Mouse (Mus musculus) Patski (cell line): ENCODE data around the gene Tmem260. TPM values are rescaled to one million over a fixed set of nuclear protein-coding genes. Genes with fewer than 3 reads are reported as not detected.

Source experiments
- ATAC-seq: fragments of 100-300 bp; one replicate; pipeline ENCODE4 v1.8.0; 2021
- CTCF ChIA-PET: fragments of 350-600 bp; sonication (Branson Sonifier 250); formaldehyde crosslinking; loops from one replicate; lab custom pipeline; 2022; ENCODE audit warnings: inconsistent platforms; lab: Charles Lee
- POLR2A ChIA-PET: fragments of 350-600 bp; sonication (Branson Sonifier 250); formaldehyde crosslinking; loops from one replicate; lab custom pipeline; 2022; ENCODE audit warnings: antibody characterized with exemption, inconsistent platforms; lab: Charles Lee
- DNase-seq: peaks from one replicate; pipeline ENCODE4 v3.0.0-alpha.2; 2011; ENCODE audit warnings: low read depth, low spot score
- H3K27me3 ChIP-seq: fragments of 371-371 bp; one replicate; pipeline ENCODE4 v1.5.1; 2021
- CTCF ChIP-seq: fragments of 100-300 bp; IDR thresholded peaks from one replicate; pipeline ENCODE4 v1.5.1; 2021
- in situ Hi-C: fragments of 300-500 bp; cut with MboI; formaldehyde crosslinking; loops from 3 replicates; pipeline ENCODE4 v1.11.1; 2018; ENCODE audit warnings: low pct_unique_long_range_greater_than_20kb, mixed read lengths
- polyA plus RNA-seq: library from polyadenylated mRNA; unstranded; gene quantifications from one replicate; pipeline ENCODE4 v1.2.3, GENCODE M21; 2021

The Tmem260 gene
- polyA plus RNA-seq: 15.1 TPM

DNA sequence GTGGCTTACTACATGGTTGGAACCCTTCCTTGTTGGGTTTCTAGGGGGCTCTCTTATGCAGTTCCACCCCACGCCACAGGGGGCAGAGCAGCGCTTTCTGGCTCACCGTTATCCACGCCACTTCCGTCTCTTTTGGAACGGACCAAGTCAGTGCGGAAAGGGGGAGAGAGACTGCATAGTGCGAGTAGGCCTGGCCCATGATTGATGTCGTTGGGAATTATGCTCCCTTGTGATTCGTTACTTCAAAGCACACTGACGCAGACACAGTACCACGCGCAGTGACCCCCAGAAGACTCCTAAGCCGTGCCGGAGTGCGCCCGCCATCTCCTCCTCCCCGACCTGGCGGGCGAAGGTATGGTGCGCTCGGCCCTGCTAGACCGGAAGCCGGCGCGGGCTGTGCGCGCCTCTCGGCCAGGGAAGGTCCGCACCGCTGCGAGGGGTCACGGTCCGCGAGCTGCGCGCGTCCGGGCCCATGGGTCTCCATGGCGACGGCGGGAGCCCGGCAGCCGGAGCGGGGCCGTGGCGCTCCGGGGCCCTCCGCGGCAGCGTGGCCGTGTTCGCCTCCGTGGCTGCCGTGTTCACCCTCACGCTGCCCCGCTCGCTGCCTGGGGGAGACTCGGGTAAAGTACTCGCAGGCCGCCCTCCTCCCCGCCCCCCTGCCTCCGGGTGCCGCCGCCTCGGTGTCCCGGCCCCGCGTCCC, at the start of gene Tmem260:
Tmem260 (plus strand) TSS at position 141 of the 700 bp plus-strand sequence.
- DNase-seq: peak; percentile 88
- peak; percentile 94 for TF ChIP-seq CTCF
- peak; percentile 99 for ATAC-seq
- ChIA-PET POLR2A (no interaction called here), CTCF (interaction anchor here (1.8 kb wide), 1 partner anchor 10 kb away, joined by 5 read pairs; no protein-coding TSS in a partner anchor)
- peaks cover 10% of the 10 kb centered on the region for H3K27me3 ChIP-seq
- in situ Hi-C loops: loop anchor here (5.0 kb wide), 1 partner anchor 51 kb away; no protein-coding TSS in a partner anchor

DNA sequence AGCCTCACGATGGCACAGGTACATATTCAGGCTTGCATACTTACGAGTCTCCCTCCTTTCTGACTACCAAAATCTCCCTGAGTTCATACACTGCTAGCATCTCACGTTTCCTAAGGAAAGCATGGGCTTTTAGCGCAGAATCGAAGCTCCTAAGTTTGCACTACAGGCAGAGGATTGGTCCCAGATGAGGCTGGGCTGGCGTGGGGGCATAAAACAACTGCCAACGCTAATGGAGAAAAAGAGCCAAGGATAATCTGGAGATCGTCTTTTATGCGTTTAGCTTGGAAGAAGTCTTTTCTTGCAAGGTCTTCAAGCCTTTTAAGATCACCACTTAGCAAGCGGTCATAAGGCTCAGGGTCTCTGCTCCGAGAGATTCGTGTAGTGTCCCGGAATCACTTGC, 39.8 kb upstream of the Tmem260 start:
- peaks cover 3% of the 10 kb centered on the region for H3K27me3 ChIP-seq
- ChIA-PET POLR2A (interaction anchor here (0.6 kb wide), 1 partner anchor 10 kb away, joined by 4 read pairs; no protein-coding TSS in a partner anchor), CTCF (interaction anchor here (1.6 kb wide), 1 partner anchor 18 kb away, joined by 5 read pairs; no protein-coding TSS in a partner anchor)
- in situ Hi-C loops: no loop called here
- no peak for ATAC-seq
- no peak for DNase-seq
- no peak for TF ChIP-seq CTCF

DNA sequence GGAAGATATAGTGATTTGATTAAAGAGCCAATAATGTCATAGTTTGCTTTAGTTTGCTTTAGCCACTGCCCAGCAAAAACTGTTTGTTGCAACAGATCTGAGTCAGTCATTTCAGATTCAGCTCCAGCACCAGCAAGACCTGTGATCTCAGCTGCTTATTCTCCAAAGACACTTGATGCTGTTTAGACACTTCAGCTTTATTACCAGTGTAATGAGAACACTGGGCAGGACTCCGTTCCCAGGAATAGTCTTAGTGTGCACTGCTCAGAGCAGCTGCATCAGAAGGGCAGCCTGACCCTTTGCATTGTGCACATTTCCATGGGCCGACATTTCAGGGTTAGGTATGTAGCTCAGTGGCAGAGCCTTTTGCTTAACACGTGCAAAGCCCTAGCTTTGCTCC, 28.9 kb upstream of the Tmem260 start:
- ChIA-PET POLR2A (no interaction called here), CTCF (no interaction called here)
- peaks cover 40% of the 10 kb centered on the region for H3K27me3 ChIP-seq
- in situ Hi-C loops: no loop called here
- no peak for DNase-seq
- TF ChIP-seq CTCF: no peak
- no peak for ATAC-seq

DNA sequence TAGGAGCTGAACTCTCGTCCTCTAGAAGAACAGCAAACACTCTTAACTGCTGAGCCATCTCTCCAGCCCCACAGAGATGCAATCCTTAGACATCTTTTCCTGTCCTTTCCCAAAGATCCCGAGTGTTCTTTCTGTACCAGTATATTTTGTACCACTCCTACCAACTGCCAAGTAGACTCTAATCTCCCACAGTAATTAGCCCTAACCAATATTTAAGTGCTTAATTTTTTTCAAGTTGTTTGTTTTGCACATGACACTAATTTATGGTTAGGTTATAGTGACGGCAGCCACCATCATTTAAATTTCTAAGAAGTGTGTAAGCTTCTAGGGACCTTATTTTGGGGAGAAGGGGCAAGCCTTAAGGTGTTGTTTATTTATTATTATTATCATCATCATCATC, 27.7 kb upstream of the Tmem260 start:
- DNase-seq (no peak), ATAC-seq (no peak)
- CTCF ChIA-PET: no interaction called here
- in situ Hi-C loops: no loop called here
- no peak for TF ChIP-seq CTCF
- POLR2A ChIA-PET: no interaction called here
- peaks cover 35% of the 10 kb centered on the region for H3K27me3 ChIP-seq

DNA sequence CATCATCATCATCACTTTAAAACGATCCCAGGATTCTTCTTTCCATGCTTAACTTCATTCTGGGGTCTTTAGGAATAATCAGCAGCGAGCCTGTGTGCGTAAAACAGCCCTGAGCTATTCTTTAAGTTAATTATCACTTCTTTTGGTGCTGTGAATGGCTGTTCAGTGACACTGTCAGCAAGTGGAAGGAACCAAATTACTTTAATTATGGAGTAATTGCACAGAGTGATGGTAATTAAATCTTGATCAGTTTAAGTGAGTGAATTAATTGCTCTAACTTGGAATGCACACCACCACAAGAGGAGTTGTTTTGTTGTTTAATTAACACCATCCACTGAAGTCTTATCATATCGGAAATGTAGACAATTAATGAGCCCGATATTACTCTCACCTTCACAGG, 27.3 kb upstream of the Tmem260 start:
- in situ Hi-C loops: no loop called here

DNA sequence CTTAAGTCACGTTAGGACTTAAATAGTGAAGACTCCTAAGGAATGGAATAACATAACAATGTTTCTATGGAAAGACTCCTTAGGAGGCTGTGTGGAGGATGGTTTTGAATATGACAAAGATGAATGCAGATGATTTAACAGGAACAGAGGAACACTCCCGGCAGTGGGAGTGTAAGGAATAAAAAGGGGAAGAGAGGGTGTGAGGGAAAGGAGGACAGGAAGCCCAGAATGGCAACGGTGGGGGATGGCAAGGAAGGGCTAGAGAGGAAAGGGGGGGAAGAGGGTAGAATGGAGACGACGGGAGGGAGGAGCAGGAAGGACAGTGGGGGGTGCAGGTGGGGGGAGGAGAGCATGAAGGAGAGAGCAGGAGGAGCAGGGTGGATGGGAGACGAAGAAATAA, 24.4 kb upstream of the Tmem260 start:
- DNase-seq (no peak), ATAC-seq (no peak)
- peaks cover 12% of the 10 kb centered on the region for H3K27me3 ChIP-seq
- POLR2A ChIA-PET: no interaction called here
- CTCF ChIA-PET: no interaction called here
- TF ChIP-seq CTCF: no peak
- in situ Hi-C loops: no loop called here

More for the DNA sequence above, 27.3 kb upstream of the Tmem260 start:
- peaks cover 31% of the 10 kb centered on the region for H3K27me3 ChIP-seq
- ATAC-seq (no peak), DNase-seq (no peak)
- ChIA-PET CTCF (no interaction called here), POLR2A (no interaction called here)
- no peak for TF ChIP-seq CTCF

DNA sequence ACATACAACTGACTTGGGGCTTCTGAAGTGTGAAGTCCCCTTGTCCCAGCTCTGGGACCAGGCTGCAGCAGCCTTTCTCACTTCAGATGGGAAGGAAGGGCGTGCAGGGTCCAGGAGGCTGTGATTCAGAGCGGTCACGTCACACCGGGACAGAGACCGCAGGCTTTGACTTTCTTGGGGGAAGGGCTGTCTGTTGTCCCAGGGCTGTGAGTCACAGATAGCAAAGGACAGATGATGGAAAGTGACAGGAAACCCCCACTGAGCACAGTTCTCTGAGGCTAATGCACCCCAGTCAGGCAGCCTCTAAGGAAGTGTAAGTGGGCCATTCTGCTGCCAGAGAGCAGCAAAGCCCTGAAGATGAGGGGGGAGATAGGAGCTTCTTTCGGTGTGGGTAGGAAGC, 23.9 kb upstream of the Tmem260 start:
- POLR2A ChIA-PET: no interaction called here
- CTCF ChIA-PET: no interaction called here
- peaks cover 11% of the 10 kb centered on the region for H3K27me3 ChIP-seq
- no peak for TF ChIP-seq CTCF
- no peak for DNase-seq
- in situ Hi-C loops: no loop called here
- no peak for ATAC-seq

DNA sequence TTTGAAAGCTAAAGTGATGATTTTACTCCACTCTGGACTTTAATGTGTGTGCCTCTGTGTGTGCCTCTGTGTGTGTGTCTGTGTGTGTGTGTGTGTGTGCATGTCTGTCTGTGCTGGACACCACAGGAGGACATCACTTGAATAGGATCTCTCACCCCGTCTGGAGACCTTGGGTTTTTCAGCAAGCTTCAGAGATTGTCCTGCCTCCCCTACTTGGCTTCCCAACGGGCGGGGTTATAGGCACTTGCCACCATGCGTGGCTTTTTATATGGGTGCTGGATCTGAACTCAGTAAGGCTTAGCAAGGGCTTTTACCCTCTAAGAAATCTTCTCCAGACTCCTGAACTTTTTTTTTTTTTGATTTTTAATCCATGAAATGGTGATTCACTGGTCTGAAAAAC, 23.5 kb upstream of the Tmem260 start:
- ATAC-seq (no peak), DNase-seq (no peak)
- in situ Hi-C loops: no loop called here
- no peak for TF ChIP-seq CTCF
- CTCF ChIA-PET: no interaction called here
- peaks cover 11% of the 10 kb centered on the region for H3K27me3 ChIP-seq
- POLR2A ChIA-PET: no interaction called here

DNA sequence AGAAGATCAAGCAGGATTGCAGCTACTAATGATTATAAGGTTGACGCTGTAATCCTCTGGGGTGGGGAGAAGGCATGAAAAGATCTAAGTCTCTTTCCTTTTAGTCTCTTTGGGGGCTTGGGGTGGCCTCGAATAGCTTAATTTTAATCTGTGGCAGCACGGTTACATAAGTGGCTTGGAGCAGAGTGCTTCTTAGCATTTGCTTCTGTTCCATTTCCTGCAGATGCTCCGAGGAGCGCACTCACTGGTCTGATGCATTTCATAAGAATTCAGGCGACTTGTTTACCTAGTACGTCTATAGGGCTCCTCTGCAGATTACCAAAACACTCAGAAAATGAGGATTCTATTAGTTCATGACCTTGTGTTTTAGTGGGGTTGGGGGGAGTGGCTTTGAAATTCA, 23.0 kb upstream of the Tmem260 start:
- H3K27me3 ChIP-seq: peaks cover 15% of the 10 kb centered on the region
- ChIA-PET CTCF (no interaction called here), POLR2A (no interaction called here)
- in situ Hi-C loops: no loop called here
- DNase-seq (no peak), ATAC-seq (no peak)
- no peak for TF ChIP-seq CTCF

DNA sequence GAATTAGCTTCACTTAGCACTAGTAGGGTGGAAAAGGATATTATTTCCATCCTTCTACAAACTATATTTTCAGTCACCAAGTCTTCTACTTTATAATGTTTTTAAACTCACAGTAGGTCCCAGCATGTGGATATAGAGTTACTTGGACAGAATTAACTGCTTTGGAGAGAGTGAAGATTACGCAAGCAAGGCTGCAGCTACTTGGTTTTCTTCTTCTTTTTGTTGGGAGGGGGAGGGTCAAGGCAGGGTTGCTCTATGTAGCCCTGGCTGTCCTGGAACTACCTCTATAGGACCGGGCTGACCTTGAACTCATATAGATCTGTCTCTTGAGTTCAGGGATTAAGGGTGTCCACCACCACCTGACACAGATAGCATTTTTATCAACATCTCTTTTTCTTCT, 13.9 kb upstream of the Tmem260 start:
- POLR2A ChIA-PET: no interaction called here
- ATAC-seq (no peak), DNase-seq (no peak)
- H3K27me3 ChIP-seq: peaks cover 32% of the 10 kb centered on the region
- no peak for TF ChIP-seq CTCF
- CTCF ChIA-PET: interaction anchor here (0.7 kb wide), 1 partner anchor 9 kb away, joined by 3 read pairs; no protein-coding TSS in a partner anchor
- in situ Hi-C loops: no loop called here

DNA sequence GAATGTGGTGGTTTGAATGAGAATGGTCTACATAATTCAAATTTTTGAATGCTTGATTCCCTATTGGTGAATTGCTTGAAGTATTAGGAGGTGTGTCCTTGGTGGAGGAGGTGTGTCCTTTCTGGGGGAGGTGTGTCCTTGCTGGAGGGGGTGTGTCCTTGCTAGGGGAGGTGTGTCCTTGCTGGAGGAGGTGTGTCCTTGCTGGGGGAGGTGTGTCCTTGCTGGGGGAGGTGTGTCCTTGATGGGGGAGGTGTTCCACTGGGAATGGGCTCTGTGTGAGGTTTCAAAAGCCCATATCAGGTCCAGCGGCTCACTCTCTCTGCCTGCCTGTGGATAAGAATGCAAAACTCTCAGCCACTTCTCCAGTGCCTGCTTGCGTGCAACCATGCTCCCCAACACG, 2.1 kb upstream of the Tmem260 start:
- ChIA-PET POLR2A (no interaction called here), CTCF (interaction anchor here (0.7 kb wide), 1 partner anchor 28 kb away, joined by 3 read pairs; no protein-coding TSS in a partner anchor)
- DNase-seq (no peak), ATAC-seq (no peak)
- peaks cover 23% of the 10 kb centered on the region for H3K27me3 ChIP-seq
- in situ Hi-C loops: no loop called here
- TF ChIP-seq CTCF: no peak
